Mouse (Mus musculus) hindbrain, embryonic 16.5 days (tissue): Measurements from ENCODE around the gene Tulp2. TPM values are rescaled to one million over a fixed set of nuclear protein-coding genes. Genes with fewer than 3 reads are reported as not detected.
A peak's percentile ranks its signal among the peaks of the same experiment; 100 is the strongest.

Experiments used
- ATAC-seq: fragments of 200-750 bp; cut with Nextera tagmentation; 2 replicates; pipeline ENCODE4 v1.8.0; 2017; ENCODE audit warnings: moderate TSS enrichment, moderate library complexity
- H3K27ac ChIP-seq: fragments of 300-500 bp; sonication (generic); 2 replicates; pipeline ENCODE4 v1.5.1; 2014; ENCODE audit warnings: low read depth, mild to moderate bottlenecking, control low read depth, low read length, moderate library complexity
- H3K27me3 ChIP-seq: fragments of 300-500 bp; sonication (generic); replicated peaks from 2 replicates; pipeline ENCODE4 v1.6.1; 2014; ENCODE audit warnings: low read length; ENCODE audit not compliant: control insufficient read depth, insufficient read depth
- H3K36me3 ChIP-seq: fragments of 300-500 bp; sonication (generic); 2 replicates; pipeline ENCODE4 v1.6.1; 2014; ENCODE audit warnings: mild to moderate bottlenecking, low read length, moderate library complexity, mixed read lengths; ENCODE audit not compliant: control insufficient read depth, insufficient read depth
- H3K4me1 ChIP-seq: fragments of 300-500 bp; sonication (generic); 2 replicates; pipeline ENCODE4 v1.6.1; 2014; ENCODE audit warnings: low read depth, low read length; ENCODE audit not compliant: control insufficient read depth, insufficient read depth
- H3K4me2 ChIP-seq: fragments of 300-500 bp; sonication (generic); 2 replicates; pipeline ENCODE4 v1.6.1; 2014; ENCODE audit warnings: mild to moderate bottlenecking, low read length, control low read depth, moderate library complexity
- H3K4me3 ChIP-seq: fragments of 300-500 bp; sonication (generic); 2 replicates; pipeline ENCODE4 v1.5.1; 2014; ENCODE audit warnings: mild to moderate bottlenecking, low read length, control low read depth, moderate library complexity
- H3K9ac ChIP-seq: fragments of 300-500 bp; sonication (generic); 2 replicates; pipeline ENCODE4 v1.6.1; 2014; ENCODE audit warnings: low read depth, mild to moderate bottlenecking, control low read depth, low read length, moderate library complexity
- H3K9me3 ChIP-seq: fragments of 300-500 bp; sonication (generic); 2 replicates; pipeline ENCODE4 v1.6.1; 2014; ENCODE audit warnings: mild to moderate bottlenecking, low read length, moderate library complexity; ENCODE audit not compliant: control insufficient read depth
- WGBS: fragments of 180-500 bp; shearing (Covaris S2); extraction: QIAGEN DNeasy Blood & Tissue Kit; methylation state at CpG from one replicate; pipeline ENCODE4 v1.1.7; 2014; 5-methylcytosine and 5-hydroxymethylcytosine counted together
- polyA plus RNA-seq: library from polyadenylated mRNA; unstranded; fragments of >200 nt; fragmentation: Nextera tagmentation; extraction: Ambion mirVana; gene quantifications from 2 replicates; pipeline ENCODE4 v1.2.1, GENCODE M21; 2015

Gene Tulp2
- polyA plus RNA-seq = 0.20 and 0.30 TPM in 2 replicates

- ATAC-seq = peak; percentile 90
- no peaks in the 10 kb centered on the region for H3K4me1 ChIP-seq
- no peak within 1 kb of the TSS for H3K9ac ChIP-seq
- no peak within 1 kb of the TSS for H3K4me3 ChIP-seq
- WGBS = 47% methylated on average over 15 of the region's 15 CpGs
- H3K27ac ChIP-seq = no peak within 1 kb of the TSS
- H3K9me3 ChIP-seq = no peaks in the 10 kb centered on the region
- H3K36me3 ChIP-seq = no peaks in the 10 kb centered on the region
- no peaks in the 10 kb centered on the region for H3K27me3 ChIP-seq
- H3K4me2 ChIP-seq = no peak within 1 kb of the TSS
Observed at GRCm38 (mm10) chr7:45481374-45481927, at the start of gene Tulp2. Gene Tulp2 (plus strand): TSS chr7:45481877.

- peaks cover 39% of the 10 kb centered on the region for H3K4me1 ChIP-seq
- WGBS = under 1% methylated on average over 7 of the region's 7 CpGs
- peak overlapping the region; percentile 81 for H3K9ac ChIP-seq
- H3K4me3 ChIP-seq = peak overlapping the region; percentile 82
- H3K4me2 ChIP-seq = peak overlapping the region; percentile 99
- H3K9me3 ChIP-seq = no peaks in the 10 kb centered on the region
- H3K36me3 ChIP-seq = peaks cover 11% of the 10 kb centered on the region
- peak overlapping the region; percentile 78 for H3K27ac ChIP-seq
- H3K27me3 ChIP-seq = no peaks in the 10 kb centered on the region
- no peak for ATAC-seq
Observed at GRCm38 (mm10) chr7:45433835-45434202, 47.9 kb upstream of the Tulp2 start.

GRCm38 (mm10) chr7:45434203-45435015 lies 47.3 kb upstream of the Tulp2 start, which contains the start of gene Gys1:
Gene Gys1 (plus strand): TSS chr7:45434844.
- ATAC-seq = peak; percentile 97
- H3K4me2 ChIP-seq = peak within 1 kb of the TSS; percentile 99

DNA sequence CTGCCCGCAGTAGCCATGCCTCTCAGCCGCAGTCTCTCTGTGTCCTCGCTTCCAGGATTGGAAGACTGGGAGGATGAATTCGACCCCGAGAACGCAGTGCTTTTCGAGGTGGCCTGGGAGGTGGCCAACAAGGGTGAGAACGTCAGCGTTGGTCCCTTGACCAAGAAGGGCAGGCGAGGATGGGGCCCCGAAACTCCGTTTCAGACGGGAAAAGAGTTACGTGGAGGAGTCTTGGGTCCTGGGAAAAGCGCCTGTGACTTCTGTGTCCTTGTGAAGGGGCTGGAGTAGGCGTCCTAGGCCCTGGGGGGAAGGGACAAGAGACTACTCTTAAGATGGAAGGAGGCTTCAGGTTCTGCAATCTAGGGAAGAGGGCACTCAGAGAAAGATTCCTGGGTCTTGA lies 46.6 kb upstream of the Tulp2 start:
- peak overlapping the region; percentile 76 for H3K27ac ChIP-seq
- no peaks in the 10 kb centered on the region for H3K27me3 ChIP-seq
- H3K36me3 ChIP-seq = peaks cover 5% of the 10 kb centered on the region; the same call in 1 of the 2 replicates
- no peak; the same call in 1 of the 2 replicates for ATAC-seq
- peaks cover 39% of the 10 kb centered on the region for H3K4me1 ChIP-seq
- H3K9ac ChIP-seq = peak overlapping the region; percentile 76
- no peaks in the 10 kb centered on the region for H3K9me3 ChIP-seq
- 2% methylated on average over 16 of the region's 16 CpGs for WGBS
- peak overlapping the region; percentile 58 for H3K4me2 ChIP-seq
- H3K4me3 ChIP-seq = peak overlapping the region; percentile 82

More at GRCm38 (mm10) chr7:45434203-45435015, 47.3 kb upstream of the Tulp2 start, which contains the start of gene Gys1:
- H3K9me3 ChIP-seq = no peaks in the 10 kb centered on the region
- peaks cover 8% of the 10 kb centered on the region; the same call in 1 of the 2 replicates for H3K36me3 ChIP-seq
- H3K27ac ChIP-seq = peak within 1 kb of the TSS; percentile 78
- no peaks in the 10 kb centered on the region for H3K27me3 ChIP-seq
- WGBS = under 1% methylated on average over 42 of the region's 45 CpGs
- H3K4me3 ChIP-seq = peak within 1 kb of the TSS; percentile 82
- peak within 1 kb of the TSS; percentile 81 for H3K9ac ChIP-seq
- peaks cover 39% of the 10 kb centered on the region for H3K4me1 ChIP-seq

GRCm38 (mm10) chr7:45436444-45436843 lies 45.2 kb upstream of the Tulp2 start:
- no peak for ATAC-seq
- H3K9ac ChIP-seq = no peak overlapping the region
- H3K4me2 ChIP-seq = no peak overlapping the region; the same call in 1 of the 2 replicates
- no peak overlapping the region for H3K27ac ChIP-seq
- no peak overlapping the region for H3K4me3 ChIP-seq
- peaks cover 39% of the 10 kb centered on the region for H3K4me1 ChIP-seq
- H3K27me3 ChIP-seq = no peaks in the 10 kb centered on the region
- H3K36me3 ChIP-seq = peaks cover 9% of the 10 kb centered on the region
- 93% methylated on average over 5 of the region's 5 CpGs for WGBS
- H3K9me3 ChIP-seq = no peaks in the 10 kb centered on the region

DNA sequence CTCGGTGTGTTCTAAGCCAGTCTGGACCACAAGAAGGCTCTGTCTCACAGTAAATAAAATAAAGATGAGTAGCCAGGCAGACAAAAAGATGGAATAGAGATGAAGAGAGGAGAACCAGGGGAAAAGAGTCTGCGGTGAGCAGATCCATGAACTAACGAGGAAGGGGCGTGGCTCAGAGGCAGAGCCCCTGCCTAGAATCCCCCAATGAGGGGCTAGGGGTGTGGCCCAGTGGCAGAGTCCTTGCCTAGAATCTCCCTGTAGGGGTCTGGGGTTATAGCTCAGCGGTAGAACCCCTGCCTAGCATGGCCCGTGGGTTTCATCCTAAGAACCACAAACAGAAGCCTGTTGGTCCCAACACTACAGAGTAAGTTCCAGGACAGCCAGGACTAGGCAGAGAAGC lies 44.6 kb upstream of the Tulp2 start:
- Histone ChIP-seq H3K4me2 (no peak overlapping the region), H3K9me3 (no peaks in the 10 kb centered on the region), H3K27me3 (no peaks in the 10 kb centered on the region), H3K4me1 (peaks cover 39% of the 10 kb centered on the region), H3K4me3 (no peak overlapping the region), H3K36me3 (peaks cover 12% of the 10 kb centered on the region), H3K27ac (no peak overlapping the region), H3K9ac (no peak overlapping the region)
- ATAC-seq = no peak
- 26% methylated on average over 6 of the region's 6 CpGs for WGBS

- Histone ChIP-seq H3K27me3 (no peaks in the 10 kb centered on the region), H3K4me2 (peak within 1 kb of the TSS; percentile 18; the same call in 1 of the 2 replicates), H3K9me3 (no peaks in the 10 kb centered on the region), H3K4me1 (peaks cover 37% of the 10 kb centered on the region), H3K4me3 (peak within 1 kb of the TSS; percentile 13; the same call in 1 of the 2 replicates), H3K36me3 (peaks cover 15% of the 10 kb centered on the region), H3K9ac (peak within 1 kb of the TSS; percentile 36; the same call in 1 of the 2 replicates), H3K27ac (no peak within 1 kb of the TSS)
- 24% methylated on average over 19 of the region's 19 CpGs for WGBS
- ATAC-seq = no peak
Observed at GRCm38 (mm10) chr7:45437521-45438276, 44.0 kb upstream of the Tulp2 start, which contains the start of gene Ruvbl2. Gene Ruvbl2 (minus strand): TSS chr7:45438096.

DNA sequence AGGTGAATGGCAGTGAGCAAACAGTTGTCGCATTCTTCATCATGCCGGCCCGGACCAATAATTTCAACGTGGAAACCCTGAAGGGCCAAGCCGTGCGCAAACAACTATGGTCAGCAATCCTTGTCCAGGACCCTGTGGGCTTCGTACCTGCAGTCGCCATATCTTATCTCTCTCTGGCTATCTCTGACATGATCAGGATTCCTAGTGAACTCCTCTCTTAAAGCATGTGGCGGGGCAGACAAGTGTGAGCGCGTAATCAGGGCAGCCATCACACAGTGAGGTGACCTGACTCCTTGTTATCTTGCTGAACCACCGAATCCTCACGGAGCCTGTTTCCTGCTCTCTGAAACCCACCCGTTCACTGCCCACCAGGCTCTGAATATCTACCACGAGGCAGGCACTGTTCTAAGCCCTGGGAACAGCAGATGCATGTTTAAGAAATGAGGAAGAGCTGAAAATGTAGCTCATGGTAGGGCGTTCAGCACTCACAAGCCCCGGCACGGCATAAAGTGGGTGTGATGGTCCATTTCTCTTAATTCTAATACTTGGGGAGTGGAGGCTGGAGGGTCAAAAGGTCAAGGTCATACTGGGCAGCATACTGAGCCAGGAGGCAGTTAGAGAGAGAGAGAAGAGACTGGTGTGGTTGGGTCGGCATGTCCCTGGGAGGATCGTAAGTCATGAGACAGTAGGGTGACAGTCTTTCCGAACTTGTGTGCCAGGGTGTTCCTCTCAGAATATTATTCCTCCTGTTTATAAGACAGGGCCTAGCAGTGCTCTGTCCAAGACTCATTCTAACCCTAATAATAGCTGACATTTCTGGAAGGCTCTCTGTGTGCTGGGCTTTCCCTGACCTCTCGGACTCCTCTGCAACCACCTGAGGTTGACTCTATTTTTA lies 37.9 kb upstream of the Tulp2 start:
- Histone ChIP-seq H3K27me3 (no peaks in the 10 kb centered on the region), H3K36me3 (peaks cover 27% of the 10 kb centered on the region), H3K4me1 (no peaks in the 10 kb centered on the region), H3K4me2 (no peak overlapping the region), H3K4me3 (no peak overlapping the region), H3K9me3 (no peaks in the 10 kb centered on the region), H3K9ac (no peak overlapping the region), H3K27ac (no peak overlapping the region)
- no peak for ATAC-seq
- 91% methylated on average over 22 of the region's 22 CpGs for WGBS
